Mouse (Mus musculus): ENCODE measurements around the gene P2ry4. TPM values are rescaled to one million over a fixed set of nuclear protein-coding genes. Genes with fewer than 3 reads are reported as not detected.

The P2ry4 gene
- polyA plus RNA-seq, 1 experiment from 2014 or later = not detected

DNA sequence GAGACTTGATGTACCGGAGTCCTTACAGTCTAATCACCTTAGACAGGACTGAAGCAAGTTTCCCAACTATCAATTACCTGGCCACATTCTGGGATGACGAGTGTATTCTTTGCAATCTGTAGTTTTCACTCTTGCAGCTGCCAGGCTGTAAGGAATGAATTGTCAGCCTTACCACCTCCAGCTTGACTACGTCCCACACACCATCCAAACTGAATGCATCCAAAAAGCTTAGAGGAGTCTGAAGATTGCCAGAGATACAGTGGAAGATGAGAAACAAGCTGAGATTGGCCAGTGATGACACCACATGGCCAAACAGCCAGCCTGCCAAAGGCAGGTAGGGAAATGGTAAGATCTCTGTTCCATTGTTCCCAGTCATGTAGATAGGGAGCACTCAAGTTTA lies 29.0 kb downstream of the P2ry4 start:
- WGBS = 83% methylated on average over 3 of the region's 3 CpGs

DNA sequence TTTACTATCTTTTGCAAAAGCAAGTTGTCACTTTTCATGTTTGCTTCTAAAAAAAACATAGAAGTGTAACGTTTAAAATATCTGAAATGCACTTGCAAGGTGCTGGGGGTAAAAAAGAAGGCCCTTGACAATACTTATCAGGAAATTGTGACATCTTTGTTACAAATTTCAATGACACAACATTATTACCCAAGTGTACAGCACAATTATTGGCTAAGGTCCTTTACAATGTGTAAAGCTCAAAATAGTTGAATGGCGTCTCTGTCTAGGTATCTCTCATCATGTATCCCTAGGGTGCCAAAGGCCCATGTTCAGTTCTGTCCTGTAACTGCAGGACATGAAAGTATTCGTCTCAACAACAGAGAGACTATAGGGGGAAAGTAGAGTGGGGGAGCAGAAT lies 38.6 kb downstream of the P2ry4 start:
- Histone ChIP-seq H3K4me1 (no peaks in the 10 kb centered on the region), H3K27ac (replicated peaks) (no peak overlapping the region), H3K9me3 (no peaks in the 10 kb centered on the region), H3K4me3 (no peak overlapping the region), H3K27me3 (replicated peaks; ENCODE audit: low read depth, poor library complexity, severe bottlenecking) (peaks cover 39% of the 10 kb centered on the region), H3K36me3 (replicated peaks) (no peaks in the 10 kb centered on the region)
- WGBS = 87% methylated on average over 3 of the region's 3 CpGs
- DNase-seq (ENCODE audit: low spot score) = no peak

More for the DNA sequence above, 29.0 kb downstream of the P2ry4 start:
- H3K27ac ChIP-seq (replicated peaks) = no peak overlapping the region
- H3K4me1 ChIP-seq = no peaks in the 10 kb centered on the region
- no peak overlapping the region for H3K4me3 ChIP-seq
- H3K9me3 ChIP-seq = no peaks in the 10 kb centered on the region
- no peak for DNase-seq (ENCODE audit: low spot score)
- H3K27me3 ChIP-seq (replicated peaks; ENCODE audit: low read depth, poor library complexity, severe bottlenecking) = peaks cover 38% of the 10 kb centered on the region
- H3K36me3 ChIP-seq (replicated peaks) = no peaks in the 10 kb centered on the region

Other genes starting within 250 kb of the P2ry4 start
- gene Otud6a, start 165.9 kb downstream of the P2ry4 start, polyA plus RNA-seq (2016; fragmentation: Nextera tagmentation; extraction: Ambion mirVana) = not detected in 2 replicates
- 0.70 and 0.71 TPM in 2 replicates for gene Awat2, start 152.2 kb downstream of the P2ry4 start, polyA plus RNA-seq (2016; fragmentation: Nextera tagmentation; extraction: Ambion mirVana)
- gene Igbp1, start 100.6 kb downstream of the P2ry4 start, polyA plus RNA-seq (2016; fragmentation: Nextera tagmentation; extraction: Ambion mirVana) = 40.5 and 43.0 TPM in 2 replicates
- gene Dgat2l6, start 70.0 kb downstream of the P2ry4 start, polyA plus RNA-seq (2016; fragmentation: Nextera tagmentation; extraction: Ambion mirVana) = not detected in 2 replicates
- gene Awat1, start 22.6 kb downstream of the P2ry4 start, polyA plus RNA-seq (2016; fragmentation: Nextera tagmentation; extraction: Ambion mirVana) = not detected in 2 replicates
- not detected in 2 replicates for gene Arr3, start 10.6 kb upstream of the P2ry4 start, polyA plus RNA-seq (2016; fragmentation: Nextera tagmentation; extraction: Ambion mirVana)
- 37.0 and 40.2 TPM in 2 replicates for gene Kif4, start 30.9 kb upstream of the P2ry4 start, polyA plus RNA-seq (2016; fragmentation: Nextera tagmentation; extraction: Ambion mirVana)
- gene Pdzd11, start 31.7 kb upstream of the P2ry4 start, polyA plus RNA-seq (2016; fragmentation: Nextera tagmentation; extraction: Ambion mirVana) = 114 and 117 TPM in 2 replicates
- 2.7 and 3.1 TPM in 2 replicates for gene Gdpd2, start 135.0 kb upstream of the P2ry4 start, polyA plus RNA-seq (2016; fragmentation: Nextera tagmentation; extraction: Ambion mirVana)
- 14.1 and 14.4 TPM in 2 replicates for gene Dlg3, start 172.9 kb upstream of the P2ry4 start, polyA plus RNA-seq (2016; fragmentation: Nextera tagmentation; extraction: Ambion mirVana)